Mouse (Mus musculus): Measurements from ENCODE around the gene Psg21. TPM values are rescaled to one million over a fixed set of nuclear protein-coding genes. Genes with fewer than 3 reads are reported as not detected.
"Not testable (repeated sequence)": the region's sequence is repeated elsewhere in the genome, so short reads cannot be mapped to it uniquely, and the experiment has no call there.

The Psg21 gene
- polyA plus RNA-seq (2014; fragmentation: Nextera tagmentation; extraction: Ambion mirVana), result not detected in 2 replicates

GRCm38 (mm10) chr7:18656625-18657024, at the start of gene Psg21:
Gene Psg21 (minus strand): TSS chr7:18656725.
- H3K27me3 ChIP-seq (ENCODE audit: control insufficient read depth, insufficient read depth, low read length); ATAC-seq (ENCODE audit: low read depth); H3K4me3 ChIP-seq (ENCODE audit: low read depth, low read length); H3K9ac ChIP-seq (replicated peaks; ENCODE audit: low read depth, low read length); H3K4me2 ChIP-seq (ENCODE audit: low read depth, low read length); H3K27ac ChIP-seq (ENCODE audit: low read depth, low read length); H3K9me3 ChIP-seq (ENCODE audit: control insufficient read depth, low read length); H3K4me1 ChIP-seq (ENCODE audit: control insufficient read depth, insufficient read depth, low read length); H3K36me3 ChIP-seq (ENCODE audit: control insufficient read depth, insufficient read depth, low read length): not testable (repeated sequence)
- WGBS, result 72% methylated on average over 1 of the region's 2 CpGs

GRCm38 (mm10) chr7:18686085-18686484, 29.6 kb upstream of the Psg21 start, which contains the start of gene Psg20:
Gene Psg20 (minus strand): TSS chr7:18686185.
- Histone ChIP-seq H3K4me1 (ENCODE audit: control insufficient read depth, insufficient read depth, low read length) (no peaks in the 10 kb centered on the region), H3K9me3 (ENCODE audit: control insufficient read depth, low read length) (no peaks in the 10 kb centered on the region), H3K36me3 (ENCODE audit: control insufficient read depth, insufficient read depth, low read length) (no peaks in the 10 kb centered on the region), H3K27me3 (ENCODE audit: control insufficient read depth, insufficient read depth, low read length) (no peaks in the 10 kb centered on the region), H3K27ac (ENCODE audit: low read depth, low read length) (no peak within 1 kb of the TSS), H3K4me3 (ENCODE audit: low read depth, low read length) (no peak within 1 kb of the TSS), H3K4me2 (ENCODE audit: low read depth, low read length) (no peak within 1 kb of the TSS), H3K9ac (replicated peaks; ENCODE audit: low read depth, low read length) (no peak within 1 kb of the TSS)
- ATAC-seq (ENCODE audit: low read depth), result no peak
- 75% methylated on average over 2 of the region's 2 CpGs for WGBS

GRCm38 (mm10) chr7:18685586-18685985, 29.1 kb upstream of the Psg21 start:
- no peak for ATAC-seq (ENCODE audit: low read depth)
- H3K27me3 ChIP-seq (ENCODE audit: control insufficient read depth, insufficient read depth, low read length), result no peaks in the 10 kb centered on the region
- H3K4me2 ChIP-seq (ENCODE audit: low read depth, low read length), result no peak overlapping the region
- H3K36me3 ChIP-seq (ENCODE audit: control insufficient read depth, insufficient read depth, low read length), result no peaks in the 10 kb centered on the region
- H3K4me3 ChIP-seq (ENCODE audit: low read depth, low read length), result no peak overlapping the region
- no peak overlapping the region for H3K27ac ChIP-seq (ENCODE audit: low read depth, low read length)
- no peaks in the 10 kb centered on the region for H3K9me3 ChIP-seq (ENCODE audit: control insufficient read depth, low read length)
- H3K9ac ChIP-seq (replicated peaks; ENCODE audit: low read depth, low read length), result no peak overlapping the region
- H3K4me1 ChIP-seq (ENCODE audit: control insufficient read depth, insufficient read depth, low read length), result no peaks in the 10 kb centered on the region

GRCm38 (mm10) chr7:18679772-18680171, 23.2 kb upstream of the Psg21 start:
- ATAC-seq (ENCODE audit: low read depth), result no peak
- 60% methylated on average over 2 of the region's 2 CpGs for WGBS
- no peak overlapping the region for H3K9ac ChIP-seq (replicated peaks; ENCODE audit: low read depth, low read length)

GRCm38 (mm10) chr7:18626921-18627320, 29.6 kb downstream of the Psg21 start:
- WGBS, result 76% methylated on average over 8 of the region's 8 CpGs
- H3K9ac ChIP-seq (replicated peaks; ENCODE audit: low read depth, low read length), result not testable (repeated sequence)

More at GRCm38 (mm10) chr7:18679772-18680171, 23.2 kb upstream of the Psg21 start:
- H3K4me1 ChIP-seq (ENCODE audit: control insufficient read depth, insufficient read depth, low read length), result no peaks in the 10 kb centered on the region
- no peak overlapping the region for H3K4me3 ChIP-seq (ENCODE audit: low read depth, low read length)
- no peak overlapping the region for H3K4me2 ChIP-seq (ENCODE audit: low read depth, low read length)
- H3K27ac ChIP-seq (ENCODE audit: low read depth, low read length), result no peak overlapping the region
- no peaks in the 10 kb centered on the region for H3K27me3 ChIP-seq (ENCODE audit: control insufficient read depth, insufficient read depth, low read length)
- no peaks in the 10 kb centered on the region for H3K36me3 ChIP-seq (ENCODE audit: control insufficient read depth, insufficient read depth, low read length)
- H3K9me3 ChIP-seq (ENCODE audit: control insufficient read depth, low read length), result no peaks in the 10 kb centered on the region

GRCm38 (mm10) chr7:18616401-18616800, 40.1 kb downstream of the Psg21 start, which contains the start of gene Psg23:
Gene Psg23 (minus strand): TSS chr7:18616501.
- not testable (repeated sequence) for ATAC-seq (ENCODE audit: low read depth); H3K4me1 ChIP-seq (ENCODE audit: control insufficient read depth, insufficient read depth, low read length); H3K4me3 ChIP-seq (ENCODE audit: low read depth, low read length); H3K27me3 ChIP-seq (ENCODE audit: control insufficient read depth, insufficient read depth, low read length); H3K9me3 ChIP-seq (ENCODE audit: control insufficient read depth, low read length); H3K9ac ChIP-seq (replicated peaks; ENCODE audit: low read depth, low read length); H3K27ac ChIP-seq (ENCODE audit: low read depth, low read length); H3K36me3 ChIP-seq (ENCODE audit: control insufficient read depth, insufficient read depth, low read length); H3K4me2 ChIP-seq (ENCODE audit: low read depth, low read length)
- WGBS, result 77% methylated on average over 1 of the region's 2 CpGs

More at GRCm38 (mm10) chr7:18626921-18627320, 29.6 kb downstream of the Psg21 start:
- H3K4me2 ChIP-seq (ENCODE audit: low read depth, low read length); H3K27me3 ChIP-seq (ENCODE audit: control insufficient read depth, insufficient read depth, low read length); ATAC-seq (ENCODE audit: low read depth); H3K4me3 ChIP-seq (ENCODE audit: low read depth, low read length); H3K27ac ChIP-seq (ENCODE audit: low read depth, low read length); H3K9me3 ChIP-seq (ENCODE audit: control insufficient read depth, low read length); H3K4me1 ChIP-seq (ENCODE audit: control insufficient read depth, insufficient read depth, low read length); H3K36me3 ChIP-seq (ENCODE audit: control insufficient read depth, insufficient read depth, low read length): not testable (repeated sequence)

Other genes starting within 250 kb of the Psg21 start
- gene Psg28, start 224.7 kb downstream of the Psg21 start, polyA plus RNA-seq (2014; fragmentation: Nextera tagmentation; extraction: Ambion mirVana), result not detected in 2 replicates
- not detected in 2 replicates for gene Psg26, start 172.5 kb downstream of the Psg21 start, polyA plus RNA-seq (2014; fragmentation: Nextera tagmentation; extraction: Ambion mirVana)
- not detected in 2 replicates for gene Psg25, start 124.5 kb downstream of the Psg21 start, polyA plus RNA-seq (2014; fragmentation: Nextera tagmentation; extraction: Ambion mirVana)
- not detected in 2 replicates for gene Psg27, start 89.4 kb downstream of the Psg21 start, polyA plus RNA-seq (2014; fragmentation: Nextera tagmentation; extraction: Ambion mirVana)
- gene Psg23, start 40.2 kb downstream of the Psg21 start, polyA plus RNA-seq (2014; fragmentation: Nextera tagmentation; extraction: Ambion mirVana), result not detected in 2 replicates
- gene Psg20, start 29.5 kb upstream of the Psg21 start, polyA plus RNA-seq (2014; fragmentation: Nextera tagmentation; extraction: Ambion mirVana), result not detected in 2 replicates
- gene Psg22, start 61.4 kb upstream of the Psg21 start, polyA plus RNA-seq (2014; fragmentation: Nextera tagmentation; extraction: Ambion mirVana), result not detected in 2 replicates
- not detected in 2 replicates for gene Psg19, start 141.8 kb upstream of the Psg21 start, polyA plus RNA-seq (2014; fragmentation: Nextera tagmentation; extraction: Ambion mirVana)
- gene Psg17, start 164.9 kb upstream of the Psg21 start, polyA plus RNA-seq (2014; fragmentation: Nextera tagmentation; extraction: Ambion mirVana), result 0.12 TPM in 1 of 2 replicates, not detected in the other
- gene Mill2, start 183.2 kb upstream of the Psg21 start, polyA plus RNA-seq (2014; fragmentation: Nextera tagmentation; extraction: Ambion mirVana), result 0.46 TPM in 1 of 2 replicates, not detected in the other
- gene Pglyrp1, start 214.6 kb upstream of the Psg21 start, polyA plus RNA-seq (2014; fragmentation: Nextera tagmentation; extraction: Ambion mirVana), result 18.3 and 18.7 TPM in 2 replicates